Mouse (Mus musculus) embryonic fibroblast, embryonic 13.5 days (primary cell): ENCODE data around the gene Lonp1.
"Not testable (repeated sequence)": the region's sequence is repeated elsewhere in the genome, so short reads cannot be mapped to it uniquely, and the experiment has no call there.

Source experiments
- CTCF ChIP-seq: IDR thresholded peaks from 2 replicates; pipeline ENCODE4 v1.5.1; 2011; ENCODE audit warnings: mild to moderate bottlenecking, control low read depth, low read length, moderate library complexity, borderline replicate concordance; ENCODE audit not compliant: insufficient read depth
- POLR2A ChIP-seq: IDR thresholded peaks from 2 replicates; pipeline ENCODE4 v1.6.1; 2011; ENCODE audit warnings: low read depth, mild to moderate bottlenecking, control low read depth, low read length, moderate library complexity

- TF ChIP-seq CTCF, POLR2A: not testable (repeated sequence)
These were observed 3.4 kb upstream of the Lonp1 start for GRCm38 (mm10) chr17:56629800-56630781.
